Mouse (Mus musculus) thymus, postnatal 0 days (tissue): Measurements from ENCODE around the gene Lyg2. TPM values are rescaled to one million over a fixed set of nuclear protein-coding genes. Genes with fewer than 3 reads are reported as not detected.

Experiments
- DNase-seq: peaks from one replicate; pipeline ENCODE4 v3.0.0-alpha.2; 2015; ENCODE audit warnings: low spot score
- polyA plus RNA-seq: library from polyadenylated mRNA; unstranded; fragments of >200 nt; fragmentation: Nextera tagmentation; extraction: Ambion mirVana; gene quantifications from 2 replicates; pipeline ENCODE4 v1.2.1, GENCODE M21; 2015

The Lyg2 gene
- polyA plus RNA-seq, 1 experiment from 2014 or later, result 0.25 TPM

DNA sequence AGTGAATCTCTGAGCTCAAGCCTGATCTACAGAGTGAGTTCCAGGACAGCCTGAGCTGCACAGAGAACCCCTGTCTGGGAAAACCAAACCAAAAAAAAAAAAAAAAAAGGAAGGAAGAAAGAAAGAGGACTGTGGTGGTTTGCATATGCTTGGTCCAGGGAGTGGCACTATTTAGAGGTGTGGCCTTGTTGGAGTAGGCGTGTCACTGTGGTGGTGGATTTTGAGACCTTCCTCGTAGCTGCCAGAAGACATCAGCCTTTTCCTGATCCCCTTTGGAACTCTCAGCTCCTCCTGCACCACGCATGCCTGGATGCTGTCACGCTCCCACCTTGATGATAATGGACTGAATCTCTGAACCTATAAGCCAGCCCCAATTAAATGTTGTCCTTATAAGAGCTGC lies 32.9 kb downstream of the Lyg2 start:
- no peak for DNase-seq

DNA sequence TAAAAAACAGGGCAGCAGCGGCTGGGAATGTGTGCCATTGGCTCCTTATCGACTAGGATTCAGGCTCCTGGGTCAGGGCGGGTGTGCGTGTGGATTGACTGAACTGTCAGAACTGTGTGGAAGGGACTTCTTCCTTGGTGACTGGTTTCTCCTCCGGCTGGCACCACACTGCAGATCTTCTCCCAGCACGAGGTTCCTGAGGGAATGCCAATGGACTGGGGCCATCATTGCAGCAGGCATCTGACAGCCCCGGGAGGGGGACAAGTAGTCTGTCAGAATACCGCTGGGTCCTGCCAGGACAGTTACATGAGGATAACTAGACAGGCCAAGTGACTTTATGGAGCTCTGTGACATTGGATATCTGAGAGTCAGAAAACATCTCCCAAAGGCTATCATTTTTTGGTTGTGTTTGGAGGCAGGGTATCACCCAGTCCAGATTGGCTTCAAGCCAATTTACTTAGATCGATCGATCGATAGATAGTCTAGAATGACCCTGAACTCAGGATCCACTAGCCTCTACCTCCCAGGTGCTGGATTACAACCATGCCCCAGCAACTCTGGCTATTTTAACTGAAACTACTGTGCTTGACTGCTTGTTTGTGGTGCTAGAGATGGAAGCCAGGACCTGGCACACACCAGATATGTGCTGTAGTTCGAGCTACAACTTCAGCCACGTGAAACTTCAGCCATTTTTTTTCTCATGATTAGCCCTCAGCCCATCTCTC lies 38.4 kb downstream of the Lyg2 start:
- DNase-seq, result no peak

DNA sequence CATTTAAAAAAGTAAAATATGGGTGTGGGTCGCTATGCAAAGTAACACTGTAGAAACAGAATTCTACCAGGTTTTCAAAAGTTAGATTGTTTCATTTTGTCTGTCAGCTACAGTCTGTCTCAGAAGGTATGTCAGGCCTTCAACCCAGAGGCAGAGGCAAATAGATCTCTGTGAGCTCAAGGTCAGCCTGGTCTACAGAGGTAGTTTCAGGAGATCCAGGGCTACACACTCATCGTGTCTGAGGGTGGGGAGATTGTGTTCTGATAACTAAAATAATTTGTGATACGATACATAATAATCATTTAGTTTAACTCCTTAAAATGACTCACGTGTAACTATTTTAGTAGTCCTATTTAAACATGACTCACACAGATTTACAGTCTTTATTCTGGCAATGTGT lies 43.1 kb downstream of the Lyg2 start:
- no peak for DNase-seq

DNA sequence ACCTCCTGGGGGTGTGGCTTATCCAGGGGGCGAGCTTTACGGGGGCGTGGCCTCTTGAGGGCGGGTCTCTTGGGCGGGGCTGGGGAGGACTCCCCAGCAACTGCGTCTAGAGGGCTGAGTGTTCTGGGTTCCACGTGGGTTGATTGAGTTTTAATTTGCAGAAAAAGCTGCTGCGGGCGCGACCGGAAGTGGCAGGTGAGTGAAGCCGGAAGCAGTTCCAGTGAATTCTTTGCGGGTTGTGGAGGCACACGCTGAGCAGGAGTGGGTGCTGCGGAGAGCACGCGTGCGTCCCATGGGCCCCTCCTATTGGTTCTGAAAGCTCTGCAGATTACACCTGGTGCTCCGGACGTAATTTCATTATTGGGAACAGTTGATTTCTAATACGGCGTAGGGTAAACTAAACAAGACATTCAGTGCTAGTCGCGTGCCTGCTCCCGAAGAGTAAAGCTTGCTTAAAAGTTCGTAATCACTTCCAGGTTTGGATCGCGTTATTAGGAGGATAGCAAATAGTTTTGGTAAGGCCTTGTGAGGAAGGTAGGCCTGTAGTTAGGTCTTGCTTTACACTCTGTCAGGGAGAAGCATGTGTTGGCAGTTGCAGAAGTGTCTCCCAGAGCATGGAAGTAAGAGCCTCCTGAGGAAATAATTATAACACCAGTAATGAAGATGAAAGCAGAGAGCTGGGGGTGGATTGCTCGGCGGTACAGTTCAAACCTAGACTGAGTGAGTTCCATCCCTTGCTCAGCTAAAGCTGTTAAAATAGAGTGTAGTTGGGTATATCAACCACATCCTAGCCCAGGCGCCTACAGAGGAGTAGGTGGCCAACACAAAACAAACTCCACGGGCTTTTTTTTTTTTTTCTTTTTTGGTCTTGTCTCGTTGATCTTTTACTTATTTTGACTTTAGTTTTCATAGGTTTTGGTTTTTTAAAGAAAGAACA lies 43.9 kb downstream of the Lyg2 start:
- DNase-seq, result peak; percentile 89

DNA sequence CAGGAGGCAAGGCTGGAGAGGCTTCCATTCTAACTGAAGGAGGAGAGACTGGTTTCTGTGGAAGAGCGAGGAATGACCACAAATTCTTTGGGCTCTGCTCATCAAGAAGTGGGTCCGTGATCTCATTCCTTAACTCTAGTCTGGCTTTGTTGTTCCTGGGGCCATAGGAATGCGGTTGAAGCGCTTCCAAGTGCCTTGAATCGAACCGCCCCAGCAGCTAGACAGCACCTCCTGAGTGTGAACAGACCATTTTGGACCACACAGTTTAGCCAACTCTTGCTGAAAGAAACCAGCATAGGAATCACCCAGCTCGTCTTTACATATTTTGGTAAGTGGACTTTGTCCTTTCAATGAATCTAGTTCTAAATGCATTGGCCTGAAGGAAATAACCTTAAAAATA lies 44.6 kb downstream of the Lyg2 start, which contains the start of gene Lipt1:
Lipt1 (plus strand) TSS at position 35 of the 400 bp plus-strand sequence.
- no peak for DNase-seq

DNA sequence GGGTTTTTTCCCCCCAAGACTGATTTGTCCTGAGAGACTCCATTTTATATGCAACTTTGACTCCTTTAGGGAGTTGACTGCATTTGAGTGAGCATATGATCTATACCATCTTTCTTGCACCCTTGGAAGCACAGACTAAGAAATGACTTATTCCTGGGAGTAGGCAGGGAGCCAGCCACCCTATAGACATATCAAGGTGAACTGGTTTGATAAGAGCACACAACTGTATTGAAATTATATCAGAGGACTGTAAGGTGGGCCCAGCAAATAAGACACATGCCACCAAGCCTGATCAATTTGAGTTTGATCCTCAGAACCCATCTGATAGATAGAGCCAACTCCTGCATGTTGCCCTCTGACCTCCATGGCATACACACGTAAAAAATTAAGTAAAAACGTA lies 46.9 kb downstream of the Lyg2 start:
- no peak for DNase-seq

DNA sequence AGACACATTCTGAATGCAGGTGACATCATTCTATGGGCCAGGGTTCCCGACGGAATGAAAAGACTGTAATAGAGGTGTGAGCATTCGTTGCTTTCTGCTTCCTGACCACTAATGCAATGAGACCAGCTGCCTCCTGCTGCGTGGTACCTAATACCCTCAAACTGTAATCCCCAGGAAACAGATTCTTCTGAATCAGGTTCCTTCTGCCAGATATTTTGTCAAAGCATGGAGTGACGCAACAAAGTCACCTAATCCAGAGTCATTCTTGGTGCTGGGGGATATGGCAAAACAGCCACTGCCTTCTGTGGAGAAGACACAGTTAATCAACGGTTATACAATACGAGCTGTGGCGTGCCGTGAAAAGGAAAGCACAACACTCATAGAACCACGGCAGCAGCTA lies 47.7 kb downstream of the Lyg2 start:
- no peak for DNase-seq

DNA sequence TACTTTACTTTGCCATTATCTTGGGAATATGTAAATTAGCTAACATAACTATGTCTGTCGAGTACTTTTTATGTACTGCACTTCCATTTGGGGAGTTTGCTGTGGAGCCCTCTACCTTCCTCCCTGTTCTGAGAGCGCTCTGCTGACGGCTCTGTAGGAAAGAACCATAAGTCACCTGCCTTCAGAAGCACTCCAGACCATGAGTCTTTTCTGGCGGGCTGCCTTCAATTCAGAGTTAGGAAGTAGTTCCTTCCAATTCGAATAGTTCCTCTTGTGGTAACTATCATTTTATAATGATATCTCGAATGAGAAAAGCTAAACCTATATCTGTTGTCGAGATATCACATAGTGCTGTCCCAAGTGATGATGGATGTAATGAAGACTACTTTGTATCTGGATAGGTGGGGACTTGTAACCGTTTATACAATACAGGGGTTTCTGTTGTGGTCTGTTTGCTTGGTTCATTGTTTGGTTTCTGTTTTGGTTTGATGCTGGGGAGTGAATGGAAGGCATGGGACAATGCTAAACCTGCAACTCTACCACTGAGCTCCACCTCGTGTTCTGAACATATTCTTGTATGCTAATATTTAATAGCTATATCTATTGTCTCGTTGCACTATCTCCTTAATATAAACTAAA lies 48.5 kb downstream of the Lyg2 start:
- no peak for DNase-seq

DNA sequence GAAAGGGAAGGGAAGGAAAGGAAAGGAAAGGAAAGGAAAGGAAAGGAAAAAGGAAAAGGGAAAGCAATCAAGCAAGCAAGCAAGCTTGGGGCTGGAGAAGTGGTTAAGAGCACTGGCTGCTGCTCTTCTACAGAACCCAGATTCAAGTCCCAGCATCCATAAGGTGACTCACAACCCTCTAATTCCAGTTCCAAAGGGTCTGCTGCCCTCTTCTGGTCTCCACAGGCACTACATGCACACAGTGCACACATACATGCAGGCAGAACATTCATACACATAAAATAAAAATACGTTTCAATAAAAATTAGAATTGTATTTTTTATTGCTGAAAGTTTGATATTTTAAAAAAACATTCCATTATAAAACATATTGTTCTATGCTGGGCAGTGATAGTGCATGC lies 49.2 kb downstream of the Lyg2 start:
- DNase-seq, result peak; percentile 52

DNA sequence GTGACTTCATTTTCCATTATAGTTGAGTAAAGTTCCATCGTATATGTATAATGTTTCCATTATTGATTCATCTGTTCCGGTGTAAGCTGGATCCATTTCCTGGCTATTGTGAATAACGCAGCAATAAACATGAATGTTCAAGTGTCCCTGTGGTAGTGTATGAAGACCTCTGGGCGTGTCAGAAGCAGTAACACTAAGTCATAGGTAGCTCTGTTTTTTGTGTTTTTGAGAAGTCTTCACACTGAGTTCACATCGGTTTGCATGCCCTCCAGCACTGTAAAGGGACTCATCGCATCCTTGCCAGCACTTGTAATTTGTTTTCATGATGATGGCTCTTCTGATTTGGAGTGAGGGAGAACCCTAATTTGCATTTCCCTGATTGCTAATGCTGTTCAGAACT lies 50.0 kb downstream of the Lyg2 start, which contains the start of gene Tsga10:
Tsga10 (minus strand) TSS at position 144 of the 400 bp plus-strand sequence.
- DNase-seq, result no peak

DNA sequence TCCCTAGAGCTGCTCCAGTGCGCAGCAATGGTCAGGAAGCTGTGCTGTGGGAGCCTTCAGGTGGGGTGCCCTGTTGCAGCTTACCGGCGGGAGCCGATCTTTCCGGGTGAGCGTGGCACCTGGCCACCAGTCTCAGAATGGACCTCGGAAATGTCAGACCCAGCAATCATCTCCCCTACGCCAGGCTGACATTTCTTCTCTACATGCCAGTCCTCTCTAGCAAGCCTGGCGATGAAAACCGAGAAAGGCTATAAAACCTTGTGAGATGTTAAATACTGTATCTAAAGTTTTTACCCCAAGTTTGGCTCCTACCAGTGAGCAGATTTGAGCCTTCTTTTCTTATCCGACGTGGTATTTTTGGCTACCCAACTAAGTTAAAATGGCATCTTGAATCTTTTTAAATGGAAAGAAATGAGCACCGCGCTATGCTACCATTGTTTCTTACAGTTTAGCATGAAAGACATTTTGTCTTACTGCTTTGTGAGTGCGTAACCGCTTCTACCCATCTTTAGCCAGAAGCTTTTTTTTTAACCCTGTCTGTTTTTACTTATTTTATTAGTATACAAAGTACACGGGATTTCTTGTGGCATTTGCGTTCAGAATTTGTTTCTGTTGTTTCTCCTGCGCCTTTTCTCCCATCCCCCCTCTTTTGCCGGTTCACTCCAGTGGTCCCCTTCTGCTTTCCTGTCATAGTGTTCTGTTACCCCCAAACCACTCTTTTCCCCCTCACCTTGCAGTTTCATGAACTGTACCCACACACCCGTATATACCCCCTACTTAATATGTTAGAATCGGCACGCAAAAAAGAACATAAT lies 50.7 kb downstream of the Lyg2 start:
- DNase-seq, result no peak

DNA sequence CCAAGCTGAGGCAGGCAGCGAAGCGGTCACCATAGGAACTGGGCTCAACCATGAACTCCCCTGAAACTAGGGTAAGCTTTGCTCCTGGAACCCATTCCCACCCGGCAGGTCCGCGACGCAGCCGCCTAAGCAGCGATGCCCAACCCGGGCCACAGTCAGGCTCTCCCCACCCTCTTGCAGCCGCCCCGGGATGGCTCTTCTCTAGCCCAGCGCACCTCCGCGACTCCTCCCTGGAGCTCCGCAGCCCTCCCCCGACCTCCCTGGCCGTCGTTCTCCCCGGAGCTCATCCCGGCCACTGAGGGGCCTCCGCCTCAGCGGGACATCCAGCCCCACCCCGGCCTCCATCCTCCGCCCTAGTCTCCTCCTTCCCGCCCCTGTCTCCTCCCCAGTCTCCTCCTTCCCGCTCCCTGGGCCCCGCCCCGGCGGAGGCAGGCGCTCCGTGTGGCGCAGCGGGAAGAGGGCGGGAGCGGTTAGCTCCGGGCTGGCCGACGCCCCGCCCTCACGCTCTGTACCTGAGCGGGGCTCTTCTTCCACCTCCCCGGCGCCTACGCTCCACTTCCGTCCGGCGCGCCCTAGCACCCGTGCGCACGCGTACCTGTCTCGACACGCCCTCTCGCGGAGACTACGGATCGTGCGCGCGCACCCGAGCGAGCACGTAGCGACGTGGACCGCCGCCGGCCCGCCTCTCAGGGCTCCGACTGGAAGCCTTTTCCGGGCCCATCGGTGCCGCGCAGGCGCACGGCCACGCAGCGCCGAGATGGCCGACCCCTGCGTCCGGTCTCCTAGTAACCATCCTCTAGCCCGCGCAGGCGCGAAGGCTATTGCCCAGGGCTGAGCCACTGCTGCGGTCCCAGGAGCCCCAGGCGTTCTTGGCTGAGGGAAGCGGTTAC lies 51.5 kb downstream of the Lyg2 start:
- DNase-seq, result peak; percentile 100

Other genes starting within 250 kb of the Lyg2 start
- 10.7 and 12.5 TPM in 2 replicates for gene 2010300C02Rik, start 196.4 kb downstream of the Lyg2 start, polyA plus RNA-seq
- gene Tsga10, start 50.1 kb downstream of the Lyg2 start, polyA plus RNA-seq, result 7.1 and 8.0 TPM in 2 replicates
- 5.7 and 7.0 TPM in 2 replicates for gene Lipt1, start 44.8 kb downstream of the Lyg2 start, polyA plus RNA-seq
- 54.6 and 56.0 TPM in 2 replicates for gene Mitd1, start 26.1 kb downstream of the Lyg2 start, polyA plus RNA-seq
- 318 and 335 TPM in 2 replicates for gene Mrpl30, start 26.0 kb downstream of the Lyg2 start, polyA plus RNA-seq
- gene Lyg1, start 41.3 kb upstream of the Lyg2 start, polyA plus RNA-seq, result 0.30 and 0.59 TPM in 2 replicates
- gene Txndc9, start 81.4 kb upstream of the Lyg2 start, polyA plus RNA-seq, result 149 and 150 TPM in 2 replicates
- gene Eif5b, start 81.5 kb upstream of the Lyg2 start, polyA plus RNA-seq, result 21.6 and 23.7 TPM in 2 replicates
- gene Rev1, start 213.3 kb upstream of the Lyg2 start, polyA plus RNA-seq, result 13.7 and 18.9 TPM in 2 replicates